Mouse (Mus musculus): ENCODE measurements around the gene Actr5. TPM values are rescaled to one million over a fixed set of nuclear protein-coding genes. Genes with fewer than 3 reads are reported as not detected.

Gene Actr5
- polyA plus RNA-seq, 1 experiment from 2014 or later: 20.9 TPM

DNA sequence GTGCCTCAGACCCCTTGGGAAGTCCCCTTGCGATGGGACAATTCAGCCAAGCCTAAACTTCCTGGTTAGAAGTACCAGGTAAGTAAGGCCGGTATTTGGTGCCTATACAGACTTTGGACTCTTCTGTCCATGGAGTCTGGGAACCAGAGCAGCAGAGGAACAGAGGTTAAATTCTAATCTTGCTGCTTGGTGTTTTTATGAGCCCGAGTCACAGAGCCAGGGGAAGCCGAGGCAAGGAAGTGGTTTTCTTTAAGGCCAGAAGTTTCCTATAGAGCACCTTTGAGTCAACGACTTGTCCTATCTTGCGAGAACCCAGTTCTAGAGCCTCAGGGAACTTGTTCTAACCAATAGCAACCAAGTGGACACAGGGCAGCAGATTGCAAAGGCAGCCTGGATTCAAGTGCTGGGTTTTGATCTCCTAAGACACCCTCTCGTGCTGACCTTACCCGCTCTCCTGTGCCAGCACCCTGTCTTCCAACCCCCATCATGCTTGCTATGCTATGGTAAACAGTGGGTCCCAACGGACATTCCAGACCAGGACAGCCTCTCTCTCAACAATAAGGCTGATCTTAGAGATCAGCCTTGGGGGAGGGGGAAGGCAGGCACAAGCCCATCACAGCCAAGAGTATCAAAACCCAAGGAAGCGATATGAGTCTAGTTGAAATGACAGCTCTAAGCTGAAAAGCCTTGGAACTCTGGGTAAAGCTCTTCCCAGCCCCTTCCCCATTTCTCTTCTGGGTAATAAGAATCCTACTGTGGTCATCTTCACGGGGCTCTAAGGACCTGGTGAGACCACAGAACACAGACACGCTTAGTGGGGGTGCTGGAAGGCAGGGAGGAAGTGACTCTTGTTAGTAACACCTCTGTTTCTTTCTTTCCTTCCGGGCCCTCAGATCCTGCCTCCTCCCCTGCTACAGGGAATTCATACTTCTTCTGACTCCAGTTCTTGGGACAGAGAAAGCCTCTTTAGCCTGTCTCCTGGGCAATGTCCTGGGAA is 44.8 kb downstream of the Actr5 start:
- H3K4me2 ChIP-seq (replicated peaks): no peak overlapping the region
- no peak overlapping the region for H3K9ac ChIP-seq
- no peaks in the 10 kb centered on the region for H3K36me3 ChIP-seq
- H3K27ac ChIP-seq: no peak overlapping the region
- no peaks in the 10 kb centered on the region for H3K9me3 ChIP-seq
- H3K4me1 ChIP-seq: peaks cover 37% of the 10 kb centered on the region
- 63% methylated on average over 13 of the region's 13 CpGs for WGBS
- no peak overlapping the region for H3K4me3 ChIP-seq
- peaks cover 65% of the 10 kb centered on the region for H3K27me3 ChIP-seq
- no peak for ATAC-seq (ENCODE audit: insufficient number of reproducible peaks, insufficient read depth, low FRiP score, low TSS enrichment)

DNA sequence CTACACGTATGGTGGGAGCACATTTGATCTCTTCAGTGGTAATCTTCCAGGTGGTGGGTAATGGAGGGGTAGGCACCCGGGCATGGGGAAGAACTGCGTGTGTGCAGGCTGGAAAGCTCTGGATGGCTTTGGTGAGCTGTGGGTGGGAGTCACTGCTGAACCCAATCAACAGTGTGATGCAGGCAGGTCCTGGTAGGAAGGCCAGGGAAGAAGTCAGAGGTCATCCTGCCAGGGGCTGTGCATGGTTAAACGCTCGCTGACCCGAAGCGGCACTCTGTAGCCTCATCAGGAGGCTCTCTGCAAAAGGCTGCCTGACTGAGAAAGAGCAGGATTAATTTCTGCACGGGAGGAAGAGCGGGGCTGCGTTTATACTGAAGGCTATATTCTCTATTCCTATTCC is 45.9 kb downstream of the Actr5 start:
- no peak for ATAC-seq (ENCODE audit: insufficient number of reproducible peaks, insufficient read depth, low FRiP score, low TSS enrichment)
- H3K36me3 ChIP-seq: no peaks in the 10 kb centered on the region
- no peak overlapping the region for H3K9ac ChIP-seq
- peaks cover 37% of the 10 kb centered on the region for H3K4me1 ChIP-seq
- no peak overlapping the region for H3K27ac ChIP-seq
- no peak overlapping the region for H3K4me3 ChIP-seq
- WGBS: 13% methylated on average over 10 of the region's 10 CpGs
- H3K27me3 ChIP-seq: peaks cover 55% of the 10 kb centered on the region
- H3K9me3 ChIP-seq: no peaks in the 10 kb centered on the region
- no peak overlapping the region for H3K4me2 ChIP-seq (replicated peaks)

DNA sequence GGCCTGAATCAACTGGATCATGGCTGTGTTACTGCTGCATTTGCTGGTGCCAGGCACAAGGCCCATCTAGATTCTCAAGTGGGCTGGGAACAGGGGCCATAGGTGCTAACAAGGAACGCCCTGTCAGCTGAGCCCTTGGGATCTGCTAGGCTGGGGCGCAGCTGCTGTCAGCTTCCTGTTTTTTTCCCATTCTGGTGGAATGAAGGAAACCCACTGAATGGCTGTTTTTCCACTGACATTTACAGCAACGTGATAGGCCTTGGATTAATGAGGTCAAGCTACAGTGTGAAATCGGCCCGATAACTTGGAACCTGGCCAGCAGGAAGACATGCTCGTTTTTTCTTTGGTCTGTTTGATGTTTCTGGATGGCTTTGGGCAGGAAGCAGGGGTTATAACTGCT is 48.1 kb downstream of the Actr5 start:
- Histone ChIP-seq H3K4me2 (replicated peaks) (no peak overlapping the region), H3K27ac (no peak overlapping the region), H3K4me3 (no peak overlapping the region), H3K4me1 (peaks cover 26% of the 10 kb centered on the region), H3K36me3 (no peaks in the 10 kb centered on the region), H3K9me3 (no peaks in the 10 kb centered on the region), H3K9ac (no peak overlapping the region), H3K27me3 (peaks cover 32% of the 10 kb centered on the region)
- no peak for ATAC-seq (ENCODE audit: insufficient number of reproducible peaks, insufficient read depth, low FRiP score, low TSS enrichment)
- 16% methylated on average over 6 of the region's 6 CpGs for WGBS

DNA sequence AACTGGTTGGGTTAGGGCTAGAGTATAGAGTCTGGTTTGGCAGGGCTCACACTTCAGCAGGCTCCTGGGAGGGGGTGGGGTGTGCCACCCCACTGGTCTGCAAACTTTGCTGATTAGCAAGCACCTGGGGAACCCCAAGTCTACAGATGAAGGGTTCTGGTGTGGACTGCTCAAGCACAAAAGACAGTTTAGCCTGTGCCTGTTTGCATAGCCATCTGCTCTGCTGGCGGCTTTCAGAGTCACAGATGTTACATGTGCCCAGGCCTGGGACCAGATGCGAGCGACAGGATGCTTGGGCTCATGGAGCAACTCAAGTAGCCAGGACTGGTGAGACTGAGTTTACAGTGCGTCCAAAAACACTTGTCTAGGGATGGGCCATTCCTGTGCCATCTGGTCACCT is 48.8 kb downstream of the Actr5 start:
- 41% methylated on average over 4 of the region's 4 CpGs for WGBS
- Histone ChIP-seq H3K9me3 (no peaks in the 10 kb centered on the region), H3K4me2 (replicated peaks) (no peak overlapping the region), H3K27me3 (peaks cover 26% of the 10 kb centered on the region), H3K4me1 (peaks cover 19% of the 10 kb centered on the region), H3K27ac (peak overlapping the region; percentile 52; the same call in 1 of the 2 replicates), H3K36me3 (no peaks in the 10 kb centered on the region), H3K4me3 (no peak overlapping the region), H3K9ac (no peak overlapping the region)
- ATAC-seq (ENCODE audit: insufficient number of reproducible peaks, insufficient read depth, low FRiP score, low TSS enrichment): no peak

DNA sequence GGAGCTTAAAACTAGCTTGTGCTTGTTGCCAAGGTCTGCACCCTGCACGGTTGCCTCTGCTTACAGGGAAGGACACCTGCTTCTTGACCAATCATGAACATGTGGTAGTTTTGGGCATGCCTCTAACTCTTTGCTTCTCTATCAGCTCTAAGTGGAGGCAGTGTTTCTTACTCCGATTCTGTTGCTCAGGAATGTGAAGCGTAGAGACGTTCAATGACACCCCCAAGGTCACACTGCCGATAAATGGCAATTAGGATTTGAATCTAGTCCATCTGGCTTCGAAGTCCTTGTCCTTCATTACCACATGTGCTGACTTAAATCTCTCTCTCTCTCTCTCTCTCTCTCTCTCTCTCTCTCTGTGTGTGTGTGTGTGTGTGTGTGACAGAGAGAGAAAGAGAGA is 49.4 kb downstream of the Actr5 start:
- Histone ChIP-seq H3K27ac (no peak overlapping the region), H3K9ac (no peak overlapping the region), H3K4me1 (peaks cover 14% of the 10 kb centered on the region), H3K36me3 (no peaks in the 10 kb centered on the region), H3K27me3 (peaks cover 19% of the 10 kb centered on the region), H3K4me2 (replicated peaks) (no peak overlapping the region), H3K9me3 (no peaks in the 10 kb centered on the region), H3K4me3 (no peak overlapping the region)
- no peak for ATAC-seq (ENCODE audit: insufficient number of reproducible peaks, insufficient read depth, low FRiP score, low TSS enrichment)
- 65% methylated on average over 6 of the region's 6 CpGs for WGBS

DNA sequence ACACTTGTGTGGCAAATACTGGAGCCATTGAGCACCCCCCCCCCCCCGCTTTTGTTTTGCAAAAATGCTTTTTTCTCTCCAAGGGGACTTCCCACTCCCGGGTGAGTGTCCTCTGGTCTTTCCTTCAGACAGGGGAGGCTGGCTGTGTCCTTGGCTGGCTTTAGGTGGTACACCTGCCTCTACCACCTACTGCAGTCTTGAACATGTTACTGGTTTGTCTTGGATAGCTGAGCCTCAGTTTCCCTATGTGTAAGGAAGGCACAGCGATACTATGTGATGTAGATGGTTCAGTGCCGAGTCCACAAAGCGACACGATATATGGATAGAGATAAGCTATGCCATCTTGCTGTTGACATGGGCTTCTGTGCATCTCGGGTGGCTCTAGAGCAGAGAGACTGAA is 50.1 kb downstream of the Actr5 start:
- H3K9me3 ChIP-seq: no peaks in the 10 kb centered on the region
- H3K27me3 ChIP-seq: peaks cover 13% of the 10 kb centered on the region
- H3K36me3 ChIP-seq: no peaks in the 10 kb centered on the region
- H3K4me2 ChIP-seq (replicated peaks): no peak overlapping the region
- no peak for ATAC-seq (ENCODE audit: insufficient number of reproducible peaks, insufficient read depth, low FRiP score, low TSS enrichment)
- no peak overlapping the region for H3K9ac ChIP-seq
- no peak overlapping the region for H3K4me3 ChIP-seq
- H3K4me1 ChIP-seq: peaks cover 14% of the 10 kb centered on the region
- WGBS: 79% methylated on average over 7 of the region's 7 CpGs
- H3K27ac ChIP-seq: no peak overlapping the region

DNA sequence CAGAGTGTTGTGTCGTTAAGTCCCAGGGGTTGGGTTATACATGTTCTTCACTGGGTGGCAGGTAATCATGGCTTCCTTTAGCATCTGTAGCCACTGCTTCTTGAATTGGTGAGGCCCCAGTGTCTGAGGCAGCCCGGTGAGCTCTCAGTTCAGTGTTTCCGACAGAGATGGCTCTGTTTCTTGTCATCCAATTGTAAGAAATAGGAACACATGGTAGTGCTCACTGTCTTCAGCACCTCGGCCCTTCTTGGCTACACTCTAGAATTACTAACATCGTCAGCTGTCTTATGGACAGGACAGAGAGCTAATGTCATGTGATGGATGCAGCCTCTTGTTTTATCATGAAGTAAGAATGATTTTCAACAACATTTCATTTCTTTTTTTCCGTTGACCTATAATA is 50.5 kb downstream of the Actr5 start:
- Histone ChIP-seq H3K9ac (no peak overlapping the region), H3K4me1 (peaks cover 14% of the 10 kb centered on the region), H3K27ac (no peak overlapping the region), H3K27me3 (peaks cover 9% of the 10 kb centered on the region), H3K4me2 (replicated peaks) (no peak overlapping the region), H3K36me3 (no peaks in the 10 kb centered on the region), H3K9me3 (no peaks in the 10 kb centered on the region), H3K4me3 (no peak overlapping the region)
- no peak for ATAC-seq (ENCODE audit: insufficient number of reproducible peaks, insufficient read depth, low FRiP score, low TSS enrichment)
- 60% methylated on average over 6 of the region's 6 CpGs for WGBS

DNA sequence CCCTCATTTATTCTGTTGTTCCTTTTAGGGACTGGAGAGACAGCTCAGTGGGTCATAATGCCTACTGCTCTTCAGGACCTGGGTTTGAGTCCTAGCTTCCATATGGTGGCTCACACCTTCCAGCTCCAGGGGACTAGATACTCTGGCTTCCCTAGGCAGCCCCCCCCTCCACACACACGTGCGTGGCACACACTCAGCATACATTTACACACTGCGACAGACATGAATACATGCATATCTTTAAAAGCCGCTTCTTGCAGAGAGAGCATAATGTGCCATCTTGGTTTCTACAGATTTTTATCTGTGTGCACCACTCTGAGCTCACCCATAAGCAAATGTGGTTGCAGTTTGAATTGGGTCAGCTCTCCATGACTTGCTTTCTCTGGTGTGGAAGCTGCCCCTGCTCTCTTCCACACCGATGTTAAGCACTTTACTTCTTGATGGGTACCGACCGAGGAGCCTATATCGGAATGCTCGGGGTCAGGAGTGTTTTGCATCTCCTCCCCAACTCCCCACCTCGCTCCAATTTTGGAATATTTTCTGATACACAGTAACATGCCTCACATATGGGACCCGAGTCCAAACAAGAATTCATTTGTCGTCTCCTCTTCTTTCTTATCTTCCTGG is 51.3 kb downstream of the Actr5 start:
- 0 out of 2 replicates have a peak, but pooled peaks cover 3% of the 10 kb centered on the region for H3K27me3 ChIP-seq
- H3K9me3 ChIP-seq: no peaks in the 10 kb centered on the region
- no peak for ATAC-seq (ENCODE audit: insufficient number of reproducible peaks, insufficient read depth, low FRiP score, low TSS enrichment)
- H3K36me3 ChIP-seq: no peaks in the 10 kb centered on the region
- H3K4me2 ChIP-seq (replicated peaks): no peak overlapping the region
- peaks cover 14% of the 10 kb centered on the region for H3K4me1 ChIP-seq
- 88% methylated on average over 12 of the region's 12 CpGs for WGBS
- no peak overlapping the region for H3K4me3 ChIP-seq
- no peak overlapping the region for H3K27ac ChIP-seq
- H3K9ac ChIP-seq: no peak overlapping the region

DNA sequence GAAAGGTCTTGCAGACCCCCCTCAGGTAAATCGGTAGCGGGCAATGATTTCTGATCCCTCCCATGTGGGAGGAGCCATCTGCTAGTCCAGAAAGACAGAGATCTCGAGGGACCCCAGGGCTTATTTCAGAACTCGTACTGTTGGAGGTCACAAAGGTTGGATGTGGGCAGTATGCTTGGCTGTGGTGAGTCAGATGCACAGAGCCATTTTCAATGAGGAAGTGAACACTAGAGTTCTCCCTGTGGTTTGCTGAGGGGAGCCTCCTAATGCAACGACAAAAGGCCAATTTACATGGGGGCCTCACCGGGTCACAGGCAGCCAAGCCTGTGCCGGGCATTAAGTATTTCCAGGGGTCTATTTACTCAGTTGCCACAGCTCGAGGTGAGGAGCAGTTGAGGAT is 53.3 kb downstream of the Actr5 start:
- Histone ChIP-seq H3K4me2 (replicated peaks) (no peak overlapping the region), H3K36me3 (no peaks in the 10 kb centered on the region), H3K4me3 (no peak overlapping the region), H3K4me1 (peaks cover 20% of the 10 kb centered on the region), H3K9me3 (no peaks in the 10 kb centered on the region), H3K9ac (no peak overlapping the region), H3K27ac (no peak overlapping the region), H3K27me3 (no peaks in the 10 kb centered on the region)
- no peak for ATAC-seq (ENCODE audit: insufficient number of reproducible peaks, insufficient read depth, low FRiP score, low TSS enrichment)
- WGBS: 55% methylated on average over 8 of the region's 8 CpGs

DNA sequence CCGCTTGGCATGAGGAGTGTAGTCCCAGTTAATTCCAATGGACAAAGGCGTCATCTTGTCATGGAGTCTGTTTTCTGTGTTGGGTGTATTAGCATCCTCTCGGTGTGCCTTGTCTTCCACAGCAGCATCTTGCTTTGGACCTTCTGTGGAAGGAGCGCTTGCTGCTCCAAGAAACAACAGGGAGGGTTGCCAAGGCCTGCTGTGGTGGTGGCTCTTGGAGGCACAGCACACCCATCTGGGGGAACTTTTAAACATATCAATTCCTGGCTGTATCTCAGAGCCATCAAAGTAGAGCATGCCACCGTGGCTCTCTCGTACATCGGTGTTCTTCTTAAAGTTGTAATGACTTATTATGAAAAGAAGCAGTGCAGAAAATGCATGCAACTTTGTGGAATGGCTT is 54.4 kb downstream of the Actr5 start:
- Histone ChIP-seq H3K27me3 (no peaks in the 10 kb centered on the region), H3K4me2 (replicated peaks) (no peak overlapping the region), H3K36me3 (no peaks in the 10 kb centered on the region), H3K27ac (no peak overlapping the region), H3K4me1 (peaks cover 14% of the 10 kb centered on the region), H3K9ac (no peak overlapping the region), H3K4me3 (no peak overlapping the region), H3K9me3 (no peaks in the 10 kb centered on the region)
- ATAC-seq (ENCODE audit: insufficient number of reproducible peaks, insufficient read depth, low FRiP score, low TSS enrichment): no peak
- 94% methylated on average over 7 of the region's 7 CpGs for WGBS

DNA sequence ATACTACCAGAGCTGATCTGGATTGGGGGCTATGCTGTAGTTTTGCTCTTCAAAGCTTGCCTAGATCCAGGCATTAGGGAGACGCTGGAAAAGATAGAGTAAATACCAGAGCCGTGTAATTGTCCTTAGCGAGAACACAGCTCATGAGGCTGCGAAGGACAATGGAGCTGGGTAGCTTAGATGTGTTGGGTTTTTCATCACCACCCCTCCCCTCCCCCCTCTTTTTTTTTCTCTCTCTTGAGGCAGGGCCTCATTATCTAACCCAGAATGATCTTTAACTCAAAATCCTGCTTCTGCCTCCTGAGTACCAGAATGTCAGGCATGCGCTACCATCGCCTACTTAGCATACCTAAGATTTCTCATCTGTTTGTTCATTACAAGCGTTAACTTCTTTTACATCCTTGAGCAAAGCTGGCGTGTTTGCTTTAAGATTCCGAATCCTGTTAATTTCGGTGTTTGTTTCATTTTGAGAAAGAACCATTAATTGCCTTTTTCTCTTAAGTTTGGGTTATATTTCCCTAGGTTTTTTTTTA is 55.7 kb downstream of the Actr5 start:
- Histone ChIP-seq H3K4me1 (peaks cover 14% of the 10 kb centered on the region; the same call in 1 of the 2 replicates), H3K4me3 (no peak overlapping the region), H3K27ac (no peak overlapping the region), H3K27me3 (no peaks in the 10 kb centered on the region), H3K9ac (no peak overlapping the region), H3K9me3 (no peaks in the 10 kb centered on the region), H3K4me2 (replicated peaks) (no peak overlapping the region), H3K36me3 (no peaks in the 10 kb centered on the region)
- 67% methylated on average over 10 of the region's 10 CpGs for WGBS
- no peak for ATAC-seq (ENCODE audit: insufficient number of reproducible peaks, insufficient read depth, low FRiP score, low TSS enrichment)

DNA sequence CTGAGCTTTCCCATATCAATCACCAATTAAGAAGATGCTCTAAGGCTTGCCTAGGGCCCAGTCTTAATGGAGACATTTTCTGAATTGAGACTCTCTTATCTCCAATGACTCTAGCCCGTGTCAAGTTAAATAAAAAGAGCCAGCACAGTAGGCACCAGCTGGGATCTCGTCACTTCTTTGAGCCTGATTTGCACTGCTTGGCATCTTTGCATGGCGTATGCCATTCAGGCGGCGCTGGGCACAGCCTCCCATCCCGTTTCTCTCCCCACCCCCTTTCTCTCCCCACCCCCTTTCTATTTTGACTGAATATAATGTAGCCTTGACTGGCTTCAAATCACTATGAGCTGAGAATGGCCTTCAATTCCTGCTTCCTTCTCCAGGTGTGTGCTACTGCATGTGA is 57.0 kb downstream of the Actr5 start:
- Histone ChIP-seq H3K4me1 (peaks cover 15% of the 10 kb centered on the region), H3K36me3 (no peaks in the 10 kb centered on the region), H3K27me3 (no peaks in the 10 kb centered on the region), H3K4me2 (replicated peaks) (no peak overlapping the region), H3K9ac (no peak overlapping the region), H3K27ac (no peak overlapping the region), H3K9me3 (no peaks in the 10 kb centered on the region), H3K4me3 (no peak overlapping the region)
- WGBS: 83% methylated on average over 6 of the region's 6 CpGs
- no peak for ATAC-seq (ENCODE audit: insufficient number of reproducible peaks, insufficient read depth, low FRiP score, low TSS enrichment)
